Comparison of ENCODE assay signal across 8 mouse cellular contexts in the genomic region with DNA sequence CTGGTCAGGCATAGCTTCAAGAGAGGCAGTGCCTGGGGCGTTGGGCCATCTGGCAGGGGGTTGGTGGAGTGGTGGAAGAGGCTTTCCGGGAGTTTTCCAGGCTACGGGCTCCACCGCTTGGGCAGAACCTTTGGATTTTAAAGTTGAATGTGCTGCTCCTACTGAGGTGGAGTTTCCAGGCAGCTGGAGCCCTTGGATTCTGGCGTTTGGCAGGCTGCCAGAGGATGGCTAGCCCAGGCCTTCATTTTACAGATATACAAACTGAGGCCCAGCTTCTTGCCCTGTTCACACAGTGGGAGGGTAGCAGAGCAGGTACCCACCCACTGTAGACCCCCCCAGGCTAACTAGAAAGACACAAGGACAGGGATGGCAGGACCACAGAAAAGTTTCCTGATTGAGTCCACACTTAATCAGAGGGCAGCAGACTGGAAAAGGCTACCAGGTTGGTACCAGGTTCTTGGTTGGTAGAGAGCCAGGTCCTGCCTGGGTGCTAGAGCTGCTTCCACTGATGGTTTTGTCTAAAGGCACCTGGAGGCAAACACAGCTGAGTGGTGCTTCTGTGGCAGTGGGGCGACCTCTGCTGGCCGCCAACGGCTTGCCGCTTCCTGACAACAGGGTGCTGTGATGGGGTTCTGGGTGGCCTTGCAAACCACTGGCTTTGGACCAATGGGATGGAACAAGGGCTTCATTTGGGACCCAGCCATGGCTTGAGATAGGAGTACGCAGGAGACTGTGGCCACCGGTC.
A peak's percentile ranks its signal among the peaks of the same experiment; 100 is the strongest.
DNase-seq lines count a peak whose midpoint lies in the region; ATAC-seq lines count a peak whose summit lies in the region.

No protein-coding gene starts in this region.

- H3K4me1 ChIP-seq in forebrain, embryonic 10.5 days, result peaks cover 50% of the 10 kb centered on the region
- H3K4me1 ChIP-seq in heart, embryonic 14.5 days (ENCODE audit: control insufficient read depth in 2 of 2, insufficient read depth in 2 of 2, low read length in 2 of 2), result peaks cover 31 to 51% of the 10 kb centered on the region in 2 experiments
- peaks cover 35% of the 10 kb centered on the region for H3K4me1 ChIP-seq in liver, embryonic 11.5 days (replicated peaks; ENCODE audit: control insufficient read depth, insufficient read depth, low read length)

- 0 out of 2 replicates have a peak, but pooled peaks have one; percentile 33 for ATAC-seq in heart, embryonic 14.5 days (ENCODE audit: insufficient number of reproducible peaks, insufficient read depth, low FRiP score, low read depth)
- ATAC-seq in liver, embryonic 11.5 days (replicated peaks; ENCODE audit: low FRiP score), result peak; percentile 70

- DNase-seq in CD4-positive, CD25-positive, alpha-beta regulatory T cell, adult 2 months (ENCODE audit: low read depth, low spot score), result peak; percentile 92
- DNase-seq in c-Kit-negative CD71-positive TER-119-positive erythroid progenitor cells, embryonic 14.5 days (ENCODE audit: low read depth, low spot score), result peak; percentile 12
- peak; percentile 79 for DNase-seq in forebrain, embryonic 10.5 days (ENCODE audit: extremely low spot score, low spot score)
- peak; percentile 93 for DNase-seq in kidney, postnatal 10 days
- peak; percentile 78 for DNase-seq in liver, embryonic 11.5 days (ENCODE audit: low spot score)
- peak; percentile 88 for DNase-seq in naive thymus-derived CD4-positive, alpha-beta T cell, adult 2 months (ENCODE audit: low read depth)
- peak; percentile 89 for DNase-seq in splenic B cell, adult 2 months (ENCODE audit: low read depth, low spot score)

- H3K9me3 ChIP-seq in forebrain, embryonic 10.5 days, result no peaks in the 10 kb centered on the region
- no peaks in the 10 kb centered on the region for H3K9me3 ChIP-seq in heart, embryonic 14.5 days (ENCODE audit: control insufficient read depth, low read length)
- H3K9me3 ChIP-seq in liver, embryonic 11.5 days (ENCODE audit: control insufficient read depth, low read length), result no peaks in the 10 kb centered on the region

- peaks cover 67% of the 10 kb centered on the region for H3K36me3 ChIP-seq in forebrain, embryonic 10.5 days (replicated peaks)
- H3K36me3 ChIP-seq in heart, embryonic 14.5 days (ENCODE audit: control insufficient read depth, insufficient read depth, low read length), result peaks cover 7% of the 10 kb centered on the region; the same call in 1 of the 2 replicates
- no peaks in the 10 kb centered on the region; the same call in 1 of the 2 replicates for H3K36me3 ChIP-seq in liver, embryonic 11.5 days (ENCODE audit: control insufficient read depth, insufficient read depth, low read length)
- H3K36me3 ChIP-seq in splenic B cell, adult 2 months (ENCODE audit: control insufficient read depth, insufficient read depth, low read length, poor library complexity, severe bottlenecking), result no peaks in the 10 kb centered on the region

- H3K4me3 ChIP-seq in forebrain, embryonic 10.5 days, result no peak overlapping the region
- H3K4me3 ChIP-seq in heart, embryonic 14.5 days (ENCODE audit: control insufficient read depth in 1 of 2, insufficient read depth in 1 of 2, low read depth in 1 of 2, low read length in 2 of 2), result no peak overlapping the region
- H3K4me3 ChIP-seq in liver, embryonic 11.5 days (ENCODE audit: low read depth, low read length), result no peak overlapping the region

- H3K9ac ChIP-seq in heart, embryonic 14.5 days (ENCODE audit: low read length), result no peak overlapping the region
- no peak overlapping the region for H3K9ac ChIP-seq in liver, embryonic 11.5 days (ENCODE audit: low read depth, low read length)

- H3K4me2 ChIP-seq in heart, embryonic 14.5 days (ENCODE audit: low read length), result no peak overlapping the region
- no peak overlapping the region for H3K4me2 ChIP-seq in liver, embryonic 11.5 days

- no peaks in the 10 kb centered on the region for H3K27me3 ChIP-seq in forebrain, embryonic 10.5 days (ENCODE audit: poor library complexity, severe bottlenecking)
- H3K27me3 ChIP-seq in heart, embryonic 14.5 days (ENCODE audit: control insufficient read depth, insufficient read depth, low read length), result no peaks in the 10 kb centered on the region
- H3K27me3 ChIP-seq in liver, embryonic 11.5 days (replicated peaks; ENCODE audit: control insufficient read depth, insufficient read depth, low read length), result no peaks in the 10 kb centered on the region
- H3K27me3 ChIP-seq in splenic B cell, adult 2 months (ENCODE audit: control insufficient read depth, insufficient read depth, low read length, poor library complexity, severe bottlenecking), result no peaks in the 10 kb centered on the region

- WGBS in forebrain, embryonic 10.5 days, result 40% methylated on average over 11 of the region's 11 CpGs
- 22% methylated on average over 11 of the region's 11 CpGs for WGBS in heart, embryonic 14.5 days
- WGBS in liver, embryonic 11.5 days, result 43% methylated on average over 11 of the region's 11 CpGs

- H3K27ac ChIP-seq in forebrain, embryonic 10.5 days, result peak overlapping the region; percentile 68
- H3K27ac ChIP-seq in heart, embryonic 14.5 days (replicated peaks in 1 of 2; ENCODE audit: control insufficient read depth in 1 of 2, insufficient read depth in 1 of 2, low read depth in 2 of 2, low read length in 2 of 2), result peak overlapping the region; percentile 35 to 65; a peak in 3 of 4 replicates
- no peak overlapping the region for H3K27ac ChIP-seq in liver, embryonic 11.5 days (ENCODE audit: low read depth, low read length)

Comparison
In these comparisons a context has a peak if more than half of its experiments do, and no peak if none do; other contexts are left out.
1. DNase-seq: peak in every context shown above with its lines; median percentile 93 in kidney, postnatal 10 days; 92 in CD4-positive, CD25-positive, alpha-beta regulatory T cell, adult 2 months; 89 in splenic B cell, adult 2 months; 88 in naive thymus-derived CD4-positive, alpha-beta T cell, adult 2 months; 79 in forebrain, embryonic 10.5 days; 78 in liver, embryonic 11.5 days; 12 in c-Kit-negative CD71-positive TER-119-positive erythroid progenitor cells, embryonic 14.5 days.